Mouse (Mus musculus) G1E (cell line): Measurements from ENCODE around the gene Krt34.

ENCODE experiments used
- CTCF ChIP-seq: IDR thresholded peaks from 2 replicates; pipeline ENCODE4 v1.5.1; 2012; ENCODE audit warnings: low read depth, low read length, inconsistent platforms, mixed read lengths
- GATA1 ChIP-seq: IDR thresholded peaks from 2 replicates; pipeline ENCODE4 v1.6.1; 2012; ENCODE audit warnings: borderline replicate concordance, low read length, inconsistent platforms, mixed read lengths

DNA sequence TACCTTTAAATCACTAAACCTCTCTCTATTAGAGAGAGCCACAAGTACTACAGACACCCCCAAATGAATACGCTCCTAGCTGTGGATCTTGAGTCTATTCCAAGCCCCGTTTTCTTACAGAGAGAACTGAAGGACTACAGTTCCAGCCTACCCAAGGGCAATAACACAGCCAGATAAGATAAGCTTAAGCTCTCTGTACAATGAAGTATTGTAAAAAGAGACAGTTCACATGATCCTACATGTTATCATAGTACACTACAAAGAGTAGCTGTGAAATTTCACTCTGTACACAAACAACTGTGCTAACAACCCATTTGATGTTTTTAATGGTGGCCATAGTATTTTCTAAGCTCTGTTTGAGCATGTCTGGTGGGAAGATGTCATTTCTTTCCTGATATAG, 5.8 kb upstream of the Krt34 start:
- TF ChIP-seq CTCF = no peak
- TF ChIP-seq GATA1 = no peak
